Mouse (Mus musculus): ENCODE data around the gene Skida1. TPM values are rescaled to one million over a fixed set of nuclear protein-coding genes. Genes with fewer than 3 reads are reported as not detected.

Gene Skida1
- total and polyA plus RNA-seq, 3 experiments = 0.20 to 33.3 (median 2.0) TPM

DNA sequence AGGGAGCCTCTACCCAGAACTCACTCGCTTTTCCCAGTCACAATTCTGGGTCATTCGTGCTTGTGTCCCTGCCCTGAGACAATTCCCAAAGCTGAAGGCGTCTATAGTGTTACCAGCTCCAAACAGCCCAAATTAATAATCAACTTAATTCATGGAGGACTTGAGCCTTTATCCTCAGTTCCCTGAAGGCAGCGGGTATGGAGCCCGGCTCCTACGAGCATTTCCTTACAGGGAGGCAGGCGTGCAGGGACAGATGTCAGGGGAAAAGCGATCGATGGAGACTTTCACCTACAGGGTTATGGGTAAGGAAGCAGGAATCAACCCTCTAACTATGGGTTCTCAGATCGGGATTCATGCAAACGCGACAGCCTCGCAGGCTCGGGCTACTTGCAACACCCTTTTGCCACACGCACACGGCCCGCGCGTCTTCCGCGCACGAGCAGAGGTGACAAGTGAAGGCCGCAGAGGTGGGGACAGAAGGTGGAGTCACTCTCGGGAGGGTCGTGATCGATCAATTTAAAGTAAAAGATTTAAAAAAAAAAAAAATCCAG lies 17.5 kb downstream of the Skida1 start:
- TF ChIP-seq GATA2 (IDR thresholded peaks at IDR 0.05; ENCODE audit: borderline replicate concordance, low read depth, low read length) = no peak
- TF ChIP-seq POLR2AphosphoS5 (IDR thresholded peaks at IDR 0.05; ENCODE audit: insufficient replicate concordance, low read depth, low read length) = no peak
- no peak for TF ChIP-seq GATA1 (IDR thresholded peaks at IDR 0.05; ENCODE audit: borderline replicate concordance, low read length)
- no peak for TF ChIP-seq TAL1 (conservative IDR thresholded peaks at IDR 0.05; ENCODE audit: low read depth, low read length)
- no peak for TF ChIP-seq CTCF (IDR thresholded peaks at IDR 0.05; ENCODE audit: low read depth, low read length)
- Histone ChIP-seq H3K9me3 (replicated peaks) (no peaks in the 10 kb centered on the region), H3K4me3 (ENCODE audit: low read depth, low read length) (peak overlapping the region; percentile 31; the same call in 1 of the 2 replicates), H3K4me1 (ENCODE audit: insufficient read depth, low read depth, low read length) (peaks cover 39% of the 10 kb centered on the region), H3K36me3 (replicated peaks) (no peaks in the 10 kb centered on the region), H3K27me3 (ENCODE audit: insufficient read depth, low read length) (peaks cover 81% of the 10 kb centered on the region)
- ATAC-seq (ENCODE audit: extremely low read depth, insufficient number of reproducible peaks, low FRiP score, poor library complexity, severe bottlenecking) = no peak
- DNase-seq (ENCODE audit: low spot score) = no peak

DNA sequence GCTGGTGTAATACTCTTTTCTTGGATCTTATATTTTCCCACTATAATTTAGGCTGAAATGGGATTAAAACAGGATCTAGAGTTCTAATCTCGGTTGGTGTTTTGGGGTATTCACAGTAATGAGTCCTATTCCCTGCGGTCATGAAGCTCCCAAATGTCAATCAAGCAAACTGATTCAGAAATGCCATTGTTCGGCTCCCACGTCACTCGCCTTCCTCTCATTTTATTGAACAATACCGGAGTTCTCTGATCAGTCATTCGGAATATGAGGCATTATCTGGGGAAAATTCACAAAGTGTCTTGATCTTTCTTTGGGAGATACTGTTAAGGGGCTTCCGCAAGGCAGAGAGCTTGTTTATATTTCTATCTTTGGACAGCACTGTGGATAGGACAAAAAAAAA lies 18.3 kb downstream of the Skida1 start:
- ATAC-seq (ENCODE audit: extremely low read depth, insufficient number of reproducible peaks, low FRiP score, poor library complexity, severe bottlenecking) = no peak
- peaks cover 84% of the 10 kb centered on the region for H3K27me3 ChIP-seq (ENCODE audit: insufficient read depth, low read length)
- TF ChIP-seq POLR2AphosphoS5 (IDR thresholded peaks at IDR 0.05; ENCODE audit: insufficient replicate concordance, low read depth, low read length) (no peak), GATA2 (IDR thresholded peaks at IDR 0.05; ENCODE audit: borderline replicate concordance, low read depth, low read length) (no peak), GATA1 (IDR thresholded peaks at IDR 0.05; ENCODE audit: borderline replicate concordance, low read length) (no peak), CTCF (IDR thresholded peaks at IDR 0.05; ENCODE audit: low read depth, low read length) (no peak), TAL1 (conservative IDR thresholded peaks at IDR 0.05; ENCODE audit: low read depth, low read length) (no peak)

DNA sequence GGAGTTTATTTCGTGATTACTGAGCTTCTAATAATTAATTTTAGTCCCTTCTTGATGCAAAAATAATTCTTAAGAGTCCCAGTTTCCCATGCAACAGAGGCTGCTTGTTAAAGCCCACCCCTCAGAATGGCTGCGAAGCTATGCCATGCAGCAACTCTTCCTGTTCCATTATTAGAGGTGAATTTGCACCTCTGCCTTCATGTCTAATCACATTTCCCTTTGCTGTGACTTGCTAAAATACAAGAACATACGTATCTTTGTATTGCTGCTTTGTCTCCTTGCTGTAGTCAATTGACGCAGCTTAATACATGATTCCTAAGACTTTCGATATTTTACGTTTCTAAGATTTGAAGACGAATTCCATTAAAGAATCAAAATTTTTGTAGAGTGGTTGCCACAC lies 19.2 kb downstream of the Skida1 start:
- ATAC-seq (ENCODE audit: extremely low read depth, insufficient number of reproducible peaks, low FRiP score, poor library complexity, severe bottlenecking) (no peak), DNase-seq (ENCODE audit: low spot score) (no peak)
- Histone ChIP-seq H3K4me1 (ENCODE audit: insufficient read depth, low read depth, low read length) (peaks cover 46% of the 10 kb centered on the region), H3K27me3 (ENCODE audit: insufficient read depth, low read length) (peaks cover 84% of the 10 kb centered on the region), H3K4me3 (ENCODE audit: low read depth, low read length) (no peak overlapping the region), H3K36me3 (replicated peaks) (no peaks in the 10 kb centered on the region), H3K9me3 (replicated peaks) (no peaks in the 10 kb centered on the region)
- TF ChIP-seq TAL1 (conservative IDR thresholded peaks at IDR 0.05; ENCODE audit: low read depth, low read length) (no peak), POLR2AphosphoS5 (IDR thresholded peaks at IDR 0.05; ENCODE audit: insufficient replicate concordance, low read depth, low read length) (no peak), GATA1 (IDR thresholded peaks at IDR 0.05; ENCODE audit: borderline replicate concordance, low read length) (no peak), CTCF (IDR thresholded peaks at IDR 0.05; ENCODE audit: low read depth, low read length) (no peak), GATA2 (IDR thresholded peaks at IDR 0.05; ENCODE audit: borderline replicate concordance, low read depth, low read length) (no peak)

More for the DNA sequence above, 18.3 kb downstream of the Skida1 start:
- no peaks in the 10 kb centered on the region for H3K9me3 ChIP-seq (replicated peaks)
- no peaks in the 10 kb centered on the region for H3K36me3 ChIP-seq (replicated peaks)
- DNase-seq (ENCODE audit: low spot score) = no peak
- no peak overlapping the region for H3K4me3 ChIP-seq (ENCODE audit: low read depth, low read length)
- H3K4me1 ChIP-seq (ENCODE audit: insufficient read depth, low read depth, low read length) = peaks cover 46% of the 10 kb centered on the region

DNA sequence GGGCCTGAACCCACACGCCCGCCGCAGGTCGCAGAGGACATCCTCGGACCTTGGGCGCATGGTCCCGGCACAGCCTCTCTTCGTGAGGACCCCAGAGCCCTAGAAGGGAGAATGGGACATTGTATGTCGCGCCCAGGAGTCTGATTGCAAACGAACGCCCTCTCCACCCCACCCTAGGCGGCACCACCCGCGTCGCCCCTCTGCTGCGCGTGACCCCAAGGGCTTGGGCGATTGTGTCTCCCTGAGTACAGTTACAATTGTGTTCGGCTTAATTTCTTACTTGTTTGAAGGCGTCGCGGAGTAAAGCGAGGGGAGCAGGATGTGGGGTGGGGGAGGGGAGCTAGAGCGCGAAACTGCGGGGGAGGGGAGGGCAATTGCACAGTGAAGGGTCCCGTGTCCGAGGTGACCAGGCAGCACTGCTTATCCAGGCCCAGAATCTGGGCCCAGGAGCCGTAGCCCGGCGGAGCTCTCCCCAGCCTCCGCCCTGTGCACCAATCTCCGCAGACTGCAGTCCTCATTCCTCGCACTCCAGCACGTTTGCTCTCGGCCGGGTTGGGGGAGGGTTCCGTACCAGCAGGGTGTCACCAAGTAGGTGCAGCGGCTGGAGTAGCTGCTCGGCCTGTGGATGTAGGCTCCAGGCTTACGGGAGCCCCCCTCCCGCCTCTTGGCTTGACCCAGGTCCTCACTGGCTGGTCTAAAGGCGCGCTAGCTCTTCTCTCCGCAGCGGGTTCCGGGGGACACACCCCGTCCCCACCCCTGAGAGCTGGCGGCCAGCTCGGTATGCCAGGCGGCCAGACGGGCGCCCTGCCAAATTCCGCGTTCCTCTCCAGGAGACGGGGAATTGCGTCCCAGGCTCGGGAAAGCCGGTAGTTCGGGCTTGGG lies 20.5 kb downstream of the Skida1 start:
- peaks cover 77% of the 10 kb centered on the region for H3K27me3 ChIP-seq (ENCODE audit: insufficient read depth, low read length)
- H3K4me3 ChIP-seq (ENCODE audit: low read depth, low read length) = peak overlapping the region; percentile 71
- H3K4me1 ChIP-seq (ENCODE audit: insufficient read depth, low read depth, low read length) = peaks cover 46% of the 10 kb centered on the region

DNA sequence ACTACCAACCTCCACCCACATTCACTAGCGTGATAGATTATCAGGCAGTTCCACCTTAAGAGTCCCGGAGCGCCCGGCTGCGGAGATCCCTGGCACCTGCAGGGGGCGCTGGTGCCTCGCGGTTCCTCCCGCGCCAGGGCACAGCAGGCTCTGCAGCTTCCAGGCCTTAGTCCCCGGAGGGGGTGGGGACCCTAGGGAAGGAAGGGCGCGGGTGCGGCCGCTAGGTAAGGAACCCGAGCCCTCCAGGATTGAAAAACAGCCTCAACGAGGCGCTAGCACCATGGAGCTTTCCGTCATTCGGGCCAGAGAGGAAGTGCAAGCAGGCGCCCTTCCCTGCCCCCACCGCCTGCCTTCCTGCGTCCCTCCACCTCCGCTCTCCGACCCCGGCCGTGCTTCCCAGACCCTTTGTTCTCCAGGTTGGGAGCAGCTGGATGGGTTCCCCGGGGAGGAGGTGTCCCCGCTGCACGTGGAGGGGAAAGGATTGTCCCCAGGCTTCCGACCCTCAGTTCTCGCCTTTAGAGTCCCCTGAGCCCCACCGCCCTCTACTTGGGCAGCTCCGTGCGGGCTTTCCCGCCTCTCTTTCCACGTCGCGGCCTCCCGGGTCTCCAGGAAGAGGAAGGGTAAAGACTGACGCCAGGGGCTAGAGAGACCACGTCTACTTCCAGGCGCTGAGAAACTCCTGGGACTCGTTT lies 21.3 kb downstream of the Skida1 start:
- DNase-seq (ENCODE audit: low spot score) (peak; percentile 90), ATAC-seq (ENCODE audit: extremely low read depth, insufficient number of reproducible peaks, low FRiP score, poor library complexity, severe bottlenecking) (peak; percentile 58)
- H3K9me3 ChIP-seq (replicated peaks) = no peaks in the 10 kb centered on the region
- H3K27me3 ChIP-seq (ENCODE audit: insufficient read depth, low read length) = peaks cover 72% of the 10 kb centered on the region
- TF ChIP-seq GATA1 (IDR thresholded peaks at IDR 0.05; ENCODE audit: borderline replicate concordance, low read length) (no peak), GATA2 (IDR thresholded peaks at IDR 0.05; ENCODE audit: borderline replicate concordance, low read depth, low read length) (no peak), CTCF (IDR thresholded peaks at IDR 0.05; ENCODE audit: low read depth, low read length) (peak; percentile 70), POLR2AphosphoS5 (IDR thresholded peaks at IDR 0.05; ENCODE audit: insufficient replicate concordance, low read depth, low read length) (no peak), TAL1 (conservative IDR thresholded peaks at IDR 0.05; ENCODE audit: low read depth, low read length) (no peak)
- peak overlapping the region; percentile 71 for H3K4me3 ChIP-seq (ENCODE audit: low read depth, low read length)
- H3K36me3 ChIP-seq (replicated peaks) = no peaks in the 10 kb centered on the region
- H3K4me1 ChIP-seq (ENCODE audit: insufficient read depth, low read depth, low read length) = peaks cover 46% of the 10 kb centered on the region

More for the DNA sequence above, 20.5 kb downstream of the Skida1 start:
- no peaks in the 10 kb centered on the region for H3K9me3 ChIP-seq (replicated peaks)
- no peaks in the 10 kb centered on the region for H3K36me3 ChIP-seq (replicated peaks)
- ATAC-seq (ENCODE audit: extremely low read depth, insufficient number of reproducible peaks, low FRiP score, poor library complexity, severe bottlenecking) (peak; percentile 54), DNase-seq (ENCODE audit: low spot score) (peak; percentile 38)
- TF ChIP-seq TAL1 (conservative IDR thresholded peaks at IDR 0.05; ENCODE audit: low read depth, low read length) = no peak
- TF ChIP-seq GATA2 (IDR thresholded peaks at IDR 0.05; ENCODE audit: borderline replicate concordance, low read depth, low read length) = no peak
- TF ChIP-seq GATA1 (IDR thresholded peaks at IDR 0.05; ENCODE audit: borderline replicate concordance, low read length) = no peak
- no peak for TF ChIP-seq CTCF (IDR thresholded peaks at IDR 0.05; ENCODE audit: low read depth, low read length)
- TF ChIP-seq POLR2AphosphoS5 (IDR thresholded peaks at IDR 0.05; ENCODE audit: insufficient replicate concordance, low read depth, low read length) = no peak

All from G1E (cell line).